Mouse (Mus musculus): Measurements from ENCODE around the gene Cep89. TPM values are rescaled to one million over a fixed set of nuclear protein-coding genes. Genes with fewer than 3 reads are reported as not detected.
A peak's percentile ranks its signal among the peaks of the same experiment; 100 is the strongest.

Gene Cep89
- polyA plus RNA-seq, 1 experiment from 2014 or later, result 46.6 TPM

DNA sequence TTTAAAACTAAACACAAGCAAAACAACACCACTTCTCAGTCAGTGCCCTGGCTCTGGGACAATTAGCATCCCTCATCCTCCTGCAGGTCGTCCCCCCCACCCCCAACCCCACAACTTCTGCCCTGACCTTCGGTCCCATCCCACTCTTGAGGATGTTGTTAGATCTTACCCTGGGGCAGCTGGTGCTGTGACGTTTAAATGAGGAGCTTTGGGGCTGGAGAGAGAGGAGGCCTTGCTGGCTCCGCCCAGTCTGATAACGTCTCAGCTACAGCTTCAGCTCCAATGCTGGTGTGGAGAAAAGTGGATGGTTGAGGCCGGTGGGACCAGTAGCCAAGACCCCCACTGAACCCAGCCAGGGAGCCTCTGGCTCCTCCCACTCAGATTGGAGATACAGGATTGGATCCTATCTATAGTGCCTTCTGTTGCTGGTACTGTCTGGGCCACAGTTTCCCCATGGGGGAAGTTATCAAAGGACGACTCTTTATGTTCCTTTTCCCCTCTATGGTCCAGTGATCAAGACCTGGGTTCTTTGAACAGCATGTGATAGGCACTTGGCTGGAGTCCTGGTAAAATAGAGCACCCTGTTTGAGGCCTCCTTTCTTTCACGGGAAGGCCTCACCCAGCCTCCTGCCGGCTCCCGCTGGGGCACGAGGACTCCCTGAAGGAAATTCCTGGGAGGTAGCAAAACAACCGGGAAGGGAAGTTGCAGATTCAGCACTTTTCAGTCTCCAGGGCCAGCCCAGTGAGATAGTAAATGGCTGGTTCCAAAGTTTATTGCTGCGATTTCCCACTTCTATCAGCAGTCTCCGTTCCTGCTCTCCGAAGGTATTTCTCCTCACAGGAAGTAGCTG, 51.4 kb downstream of the Cep89 start, which contains the start of gene Slc7a9:
Gene Slc7a9 (plus strand): TSS at position 801 of the 851 bp plus-strand sequence.
- H3K27me3 ChIP-seq (ENCODE audit: control insufficient read depth, insufficient read depth, low read length), result no peaks in the 10 kb centered on the region
- 0 out of 2 replicates have a peak, but pooled peaks cover 5% of the 10 kb centered on the region for H3K4me1 ChIP-seq (ENCODE audit: control insufficient read depth, insufficient read depth, low read length)

GRCm38 (mm10) chr7:35448867-35449266, 52.0 kb downstream of the Cep89 start:
- Histone ChIP-seq H3K9me3 (ENCODE audit: control insufficient read depth, low read depth, low read length) (no peaks in the 10 kb centered on the region), H3K4me1 (ENCODE audit: control insufficient read depth, insufficient read depth, low read length) (0 out of 2 replicates have a peak, but pooled peaks cover 5% of the 10 kb centered on the region), H3K27me3 (ENCODE audit: control insufficient read depth, insufficient read depth, low read length) (no peaks in the 10 kb centered on the region), H3K4me3 (ENCODE audit: low read depth, low read length) (no peak overlapping the region), H3K9ac (replicated peaks; ENCODE audit: low read depth, low read length) (no peak overlapping the region), H3K36me3 (ENCODE audit: control insufficient read depth, insufficient read depth, low read length) (no peaks in the 10 kb centered on the region), H3K27ac (ENCODE audit: low read length) (no peak overlapping the region), H3K4me2 (replicated peaks; ENCODE audit: low read depth, low read length) (no peak overlapping the region)
- WGBS, result 47% methylated on average over 7 of the region's 7 CpGs
- ATAC-seq (ENCODE audit: insufficient number of reproducible peaks, insufficient read depth, low FRiP score, low read depth), result no peak

More for the DNA sequence above, 51.4 kb downstream of the Cep89 start, which contains the start of gene Slc7a9:
- Histone ChIP-seq H3K9ac (replicated peaks; ENCODE audit: low read depth, low read length) (no peak within 1 kb of the TSS), H3K4me3 (ENCODE audit: low read depth, low read length) (no peak within 1 kb of the TSS), H3K9me3 (ENCODE audit: control insufficient read depth, low read depth, low read length) (no peaks in the 10 kb centered on the region), H3K4me2 (replicated peaks; ENCODE audit: low read depth, low read length) (no peak within 1 kb of the TSS), H3K36me3 (ENCODE audit: control insufficient read depth, insufficient read depth, low read length) (no peaks in the 10 kb centered on the region), H3K27ac (ENCODE audit: low read length) (peak within 1 kb of the TSS; percentile 15; the same call in 1 of the 2 replicates)
- ATAC-seq (ENCODE audit: insufficient number of reproducible peaks, insufficient read depth, low FRiP score, low read depth), result peak; percentile 49; the same call in 1 of the 2 replicates
- 21% methylated on average over 15 of the region's 15 CpGs for WGBS

DNA sequence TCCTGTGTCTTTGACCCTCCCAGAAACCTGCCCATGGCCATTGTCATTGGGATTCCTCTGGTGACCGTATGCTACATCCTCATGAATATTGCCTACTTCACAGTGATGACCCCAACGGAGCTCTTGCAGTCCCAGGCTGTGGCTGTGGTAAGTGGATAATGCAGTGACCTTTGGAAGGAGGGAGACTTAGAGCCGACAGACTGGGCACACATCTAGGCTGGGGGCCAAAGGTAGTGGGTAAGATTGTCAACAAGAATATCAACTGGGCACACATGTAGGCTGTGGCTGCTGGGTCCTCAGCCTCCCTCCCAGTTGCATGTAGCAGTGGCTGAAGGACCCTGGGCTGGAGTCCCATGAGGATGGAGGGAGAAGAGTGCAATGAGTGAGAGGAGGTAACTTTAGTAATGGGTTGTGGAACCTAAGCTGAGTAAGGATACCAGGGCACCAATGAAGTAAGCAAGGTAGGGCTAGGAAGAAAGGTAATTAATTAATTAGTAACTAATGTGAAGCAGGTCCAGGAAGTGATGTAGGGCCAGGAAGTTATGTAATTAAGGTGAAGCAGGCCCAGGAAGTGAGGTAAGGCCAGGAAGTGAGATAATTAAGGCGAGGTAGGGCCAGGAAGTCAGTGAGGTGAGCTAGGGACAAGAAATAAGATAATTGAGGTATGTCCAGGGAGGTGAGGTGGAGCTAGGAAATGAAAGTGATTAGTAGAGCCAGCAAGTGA, 59.4 kb downstream of the Cep89 start:
- Histone ChIP-seq H3K4me3 (ENCODE audit: low read depth, low read length) (no peak overlapping the region), H3K27me3 (ENCODE audit: control insufficient read depth, insufficient read depth, low read length) (no peaks in the 10 kb centered on the region), H3K4me1 (ENCODE audit: control insufficient read depth, insufficient read depth, low read length) (no peaks in the 10 kb centered on the region), H3K4me2 (replicated peaks; ENCODE audit: low read depth, low read length) (no peak overlapping the region), H3K36me3 (ENCODE audit: control insufficient read depth, insufficient read depth, low read length) (no peaks in the 10 kb centered on the region), H3K27ac (ENCODE audit: low read length) (no peak overlapping the region), H3K9me3 (ENCODE audit: control insufficient read depth, low read depth, low read length) (no peaks in the 10 kb centered on the region), H3K9ac (replicated peaks; ENCODE audit: low read depth, low read length) (no peak overlapping the region)
- no peak for ATAC-seq (ENCODE audit: insufficient number of reproducible peaks, insufficient read depth, low FRiP score, low read depth)
- 82% methylated on average over 4 of the region's 4 CpGs for WGBS

- Histone ChIP-seq H3K27me3 (ENCODE audit: control insufficient read depth, insufficient read depth, low read length) (no peaks in the 10 kb centered on the region), H3K4me2 (replicated peaks; ENCODE audit: low read depth, low read length) (no peak overlapping the region), H3K36me3 (ENCODE audit: control insufficient read depth, insufficient read depth, low read length) (no peaks in the 10 kb centered on the region), H3K4me3 (ENCODE audit: low read depth, low read length) (no peak overlapping the region), H3K27ac (ENCODE audit: low read length) (no peak overlapping the region), H3K4me1 (ENCODE audit: control insufficient read depth, insufficient read depth, low read length) (no peaks in the 10 kb centered on the region), H3K9me3 (ENCODE audit: control insufficient read depth, low read depth, low read length) (no peaks in the 10 kb centered on the region), H3K9ac (replicated peaks; ENCODE audit: low read depth, low read length) (no peak overlapping the region)
- ATAC-seq (ENCODE audit: insufficient number of reproducible peaks, insufficient read depth, low FRiP score, low read depth), result no peak
- WGBS, result 75% methylated on average over 4 of the region's 4 CpGs
These were observed 64.1 kb downstream of the Cep89 start for GRCm38 (mm10) chr7:35460971-35461370.

DNA sequence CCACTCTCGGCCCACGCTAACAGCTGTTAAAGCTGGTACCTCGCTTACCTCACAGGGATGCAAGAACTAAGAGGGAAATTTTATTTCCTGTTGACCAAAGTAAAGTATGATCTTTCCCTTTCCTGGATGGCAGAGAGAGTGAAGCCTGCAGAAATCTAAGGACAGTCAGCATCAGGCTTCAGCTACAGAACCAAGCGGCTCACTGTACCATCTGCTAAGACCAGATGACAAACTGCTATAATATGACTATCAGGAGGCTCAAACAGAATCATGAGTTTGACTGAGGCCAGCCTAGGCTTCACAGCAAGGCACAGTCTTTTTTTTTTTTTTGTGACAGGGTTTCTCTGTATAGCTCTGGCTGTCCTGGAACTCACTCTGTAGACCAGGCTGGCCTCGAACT, 68.2 kb downstream of the Cep89 start:
- 95% methylated on average over 5 of the region's 5 CpGs for WGBS
- Histone ChIP-seq H3K9ac (replicated peaks; ENCODE audit: low read depth, low read length) (no peak overlapping the region), H3K9me3 (ENCODE audit: control insufficient read depth, low read depth, low read length) (no peaks in the 10 kb centered on the region), H3K27ac (ENCODE audit: low read length) (no peak overlapping the region), H3K36me3 (ENCODE audit: control insufficient read depth, insufficient read depth, low read length) (no peaks in the 10 kb centered on the region), H3K4me3 (ENCODE audit: low read depth, low read length) (no peak overlapping the region), H3K4me2 (replicated peaks; ENCODE audit: low read depth, low read length) (no peak overlapping the region), H3K27me3 (ENCODE audit: control insufficient read depth, insufficient read depth, low read length) (no peaks in the 10 kb centered on the region), H3K4me1 (ENCODE audit: control insufficient read depth, insufficient read depth, low read length) (no peaks in the 10 kb centered on the region)
- ATAC-seq (ENCODE audit: insufficient number of reproducible peaks, insufficient read depth, low FRiP score, low read depth), result no peak

DNA sequence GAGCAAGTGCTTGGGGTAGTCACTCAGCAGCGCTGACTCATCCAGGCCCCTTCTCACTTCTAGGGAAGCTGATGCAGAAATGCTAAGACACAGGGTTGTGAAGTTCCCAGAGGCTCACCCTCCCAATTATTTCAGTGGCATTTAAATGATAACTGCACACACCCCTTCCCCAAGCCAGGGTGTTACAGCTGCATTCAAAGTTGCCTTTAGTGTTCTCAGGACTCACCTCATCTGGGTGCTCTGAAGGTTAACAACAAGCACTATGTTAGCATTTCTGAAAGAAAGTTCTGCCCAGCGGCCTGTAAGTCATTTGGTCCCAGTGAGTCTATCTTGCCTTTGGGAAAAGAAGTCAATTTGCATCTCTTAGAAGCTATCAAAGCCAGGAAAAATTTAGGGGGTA, 71.0 kb downstream of the Cep89 start:
- H3K36me3 ChIP-seq (ENCODE audit: control insufficient read depth, insufficient read depth, low read length), result no peaks in the 10 kb centered on the region
- ATAC-seq (ENCODE audit: insufficient number of reproducible peaks, insufficient read depth, low FRiP score, low read depth), result no peak
- no peak overlapping the region for H3K4me3 ChIP-seq (ENCODE audit: low read depth, low read length)
- no peaks in the 10 kb centered on the region for H3K9me3 ChIP-seq (ENCODE audit: control insufficient read depth, low read depth, low read length)
- no peak overlapping the region for H3K27ac ChIP-seq (ENCODE audit: low read length)
- H3K4me2 ChIP-seq (replicated peaks; ENCODE audit: low read depth, low read length), result no peak overlapping the region
- no peaks in the 10 kb centered on the region for H3K27me3 ChIP-seq (ENCODE audit: control insufficient read depth, insufficient read depth, low read length)
- H3K9ac ChIP-seq (replicated peaks; ENCODE audit: low read depth, low read length), result no peak overlapping the region
- no peaks in the 10 kb centered on the region for H3K4me1 ChIP-seq (ENCODE audit: control insufficient read depth, insufficient read depth, low read length)
- WGBS, result 73% methylated on average over 2 of the region's 2 CpGs

- Histone ChIP-seq H3K27me3 (ENCODE audit: control insufficient read depth, insufficient read depth, low read length) (no peaks in the 10 kb centered on the region), H3K36me3 (ENCODE audit: control insufficient read depth, insufficient read depth, low read length) (no peaks in the 10 kb centered on the region), H3K4me1 (ENCODE audit: control insufficient read depth, insufficient read depth, low read length) (no peaks in the 10 kb centered on the region), H3K4me3 (ENCODE audit: low read depth, low read length) (no peak overlapping the region), H3K27ac (ENCODE audit: low read length) (no peak overlapping the region), H3K4me2 (replicated peaks; ENCODE audit: low read depth, low read length) (no peak overlapping the region), H3K9me3 (ENCODE audit: control insufficient read depth, low read depth, low read length) (no peaks in the 10 kb centered on the region), H3K9ac (replicated peaks; ENCODE audit: low read depth, low read length) (no peak overlapping the region)
- no peak for ATAC-seq (ENCODE audit: insufficient number of reproducible peaks, insufficient read depth, low FRiP score, low read depth)
- 52% methylated on average over 4 of the region's 4 CpGs for WGBS
These were observed 74.0 kb downstream of the Cep89 start for GRCm38 (mm10) chr7:35470794-35471193.

GRCm38 (mm10) chr7:35476457-35476856, 79.6 kb downstream of the Cep89 start:
- WGBS, result 59% methylated on average over 2 of the region's 2 CpGs
- no peaks in the 10 kb centered on the region for H3K4me1 ChIP-seq (ENCODE audit: control insufficient read depth, insufficient read depth, low read length)
- no peak for ATAC-seq (ENCODE audit: insufficient number of reproducible peaks, insufficient read depth, low FRiP score, low read depth)
- no peak overlapping the region for H3K27ac ChIP-seq (ENCODE audit: low read length)
- no peaks in the 10 kb centered on the region for H3K9me3 ChIP-seq (ENCODE audit: control insufficient read depth, low read depth, low read length)
- no peak overlapping the region for H3K4me3 ChIP-seq (ENCODE audit: low read depth, low read length)
- H3K9ac ChIP-seq (replicated peaks; ENCODE audit: low read depth, low read length), result no peak overlapping the region
- no peak overlapping the region for H3K4me2 ChIP-seq (replicated peaks; ENCODE audit: low read depth, low read length)
- no peaks in the 10 kb centered on the region for H3K27me3 ChIP-seq (ENCODE audit: control insufficient read depth, insufficient read depth, low read length)
- H3K36me3 ChIP-seq (ENCODE audit: control insufficient read depth, insufficient read depth, low read length), result no peaks in the 10 kb centered on the region
